10 mouse cellular contexts compared by ENCODE assay signal in genomic region chr4:122910577-122910976, GRCm38 (mm10). TPM values are rescaled to one million over a fixed set of nuclear protein-coding genes. Genes with fewer than 3 reads are reported as not detected.
A peak's percentile ranks its signal among the peaks of the same experiment; 100 is the strongest.
DNase-seq lines count a peak whose midpoint lies in the region; ATAC-seq and TF ChIP-seq lines count a peak whose summit lies in the region.
"Had no signal": no experiment of that assay in that cellular context is flagged by ENCODE, and none has a peak within 500 bp of the region (broad histone marks: within the 10 kb centered on the region; RNA-seq: fewer than 3 reads in every experiment).

No protein-coding gene starts in this region.

- TF ChIP-seq POLR2A in liver, adult 2 months (IDR thresholded peaks at IDR 0.05; ENCODE audit: extremely low read depth, insufficient read depth, low read length): no peak
- TF ChIP-seq POLR2A in bone marrow, adult 2 months (IDR thresholded peaks at IDR 0.05; ENCODE audit: borderline replicate concordance, control insufficient read depth, low read depth, low read length): no peak

- 47% methylated on average over 6 of the region's 6 CpGs for WGBS in liver, adult 2 months
- WGBS in liver, embryonic 11.5 days: 41% methylated on average over 6 of the region's 6 CpGs
- 61% methylated on average over 6 of the region's 6 CpGs for WGBS in bone marrow, adult 2 months

- intact Hi-C loops in heart, postnatal 25 days (cut with DNase I): loop anchor here (2.0 to 5.0 kb wide), 2 partner anchors 37 to 172 kb away; no protein-coding TSS in a partner anchor

- no peaks in the 10 kb centered on the region for H3K36me3 ChIP-seq in liver, adult 2 months (ENCODE audit: control insufficient read depth, insufficient read depth, low read length)
- H3K36me3 ChIP-seq in liver, embryonic 11.5 days (ENCODE audit: control insufficient read depth, insufficient read depth, low read length): no peaks in the 10 kb centered on the region
- H3K36me3 ChIP-seq: embryonic facial prominence, embryonic 12.5 days had no signal

- no peaks in the 10 kb centered on the region for H3K27me3 ChIP-seq in liver, adult 2 months (ENCODE audit: control insufficient read depth, insufficient read depth, low read length)
- H3K27me3 ChIP-seq in liver, embryonic 11.5 days (replicated peaks; ENCODE audit: control insufficient read depth, insufficient read depth, low read length): no peaks in the 10 kb centered on the region
- H3K27me3 ChIP-seq: embryonic facial prominence, embryonic 12.5 days had no signal

- DNase-seq in adrenal gland, postnatal 14 days: peak; percentile 21
- DNase-seq in adrenal gland, postnatal 4 days (ENCODE audit: low spot score in 2 of 2): no peak
- DNase-seq in liver, adult 2 months (ENCODE audit: extremely low read depth, low read depth, low spot score): peak; percentile 37
- DNase-seq in liver, embryonic 11.5 days (ENCODE audit: low spot score): no peak
- peak; percentile 11 for DNase-seq in retina, adult 2 months (ENCODE audit: low read depth, low spot score)
- DNase-seq in heart, postnatal 25 days (ENCODE audit: low spot score): no peak

- H3K4me1 ChIP-seq in liver, adult 2 months (ENCODE audit: control insufficient read depth, insufficient read depth, low read length): no peaks in the 10 kb centered on the region
- H3K4me1 ChIP-seq in liver, embryonic 11.5 days (replicated peaks; ENCODE audit: control insufficient read depth, insufficient read depth, low read length): no peaks in the 10 kb centered on the region
- no peaks in the 10 kb centered on the region for H3K4me1 ChIP-seq in bone marrow, adult 2 months (ENCODE audit: control insufficient read depth, insufficient read depth, low read length)
- H3K4me1 ChIP-seq: embryonic facial prominence, embryonic 12.5 days had no signal

- peaks cover 5% of the 10 kb centered on the region; the same call in 1 of the 2 replicates for H3K9me3 ChIP-seq in liver, embryonic 11.5 days (ENCODE audit: control insufficient read depth, low read length)

- no peak overlapping the region for H3K27ac ChIP-seq in liver, adult 2 months (replicated peaks; ENCODE audit: insufficient read depth, low read depth, low read length)
- no peak overlapping the region for H3K27ac ChIP-seq in liver, embryonic 11.5 days (ENCODE audit: low read depth, low read length)
- no peak overlapping the region for H3K27ac ChIP-seq in bone marrow, adult 2 months (ENCODE audit: control insufficient read depth, insufficient read depth, low read depth, low read length, poor library complexity)
- H3K27ac ChIP-seq: embryonic facial prominence, embryonic 12.5 days had no signal

- no peak overlapping the region for H3K4me3 ChIP-seq in liver, adult 2 months (ENCODE audit: insufficient read depth, low read depth, low read length)
- no peak overlapping the region for H3K4me3 ChIP-seq in liver, embryonic 11.5 days (ENCODE audit: low read depth, low read length)
- H3K4me3 ChIP-seq in bone marrow, adult 2 months (replicated peaks; ENCODE audit: control insufficient read depth, low read depth, low read length): no peak overlapping the region
- H3K4me3 ChIP-seq: embryonic facial prominence, embryonic 12.5 days had no signal

- no peaks in the 10 kb centered on the region for H3K79me2 ChIP-seq in liver, adult 2 months (ENCODE audit: control insufficient read depth, insufficient read depth, low read length)

- peak; percentile 59 for TF ChIP-seq CTCF in liver, adult 2 months (IDR thresholded peaks at IDR 0.05; ENCODE audit: low read depth, low read length)
- TF ChIP-seq CTCF in bone marrow, adult 2 months (IDR thresholded peaks at IDR 0.05; ENCODE audit: control insufficient read depth, insufficient read depth, low read length): peak; percentile 69; the same call in 1 of the 2 replicates

- H3K4me2 ChIP-seq in liver, embryonic 11.5 days: no peak overlapping the region
- H3K4me2 ChIP-seq: embryonic facial prominence, embryonic 12.5 days had no signal

- no peak overlapping the region for H3K9ac ChIP-seq in liver, adult 2 months (ENCODE audit: low read depth, low read length)
- H3K9ac ChIP-seq in liver, embryonic 11.5 days (ENCODE audit: low read depth, low read length): no peak overlapping the region
- H3K9ac ChIP-seq: embryonic facial prominence, embryonic 12.5 days had no signal

- no peak for ATAC-seq in liver, embryonic 11.5 days (replicated peaks; ENCODE audit: low FRiP score)
- ATAC-seq in megakaryocyte-erythroid progenitor cell, adult 5-6 weeks (replicated peaks; ENCODE audit: low FRiP score, low TSS enrichment, poor library complexity, severe bottlenecking): no peak

RNA-seq across cellular contexts. Expression of gene Cap1, which starts 24.7 kb away (rescaled TPM):
- total RNA-seq in adrenal gland, postnatal 14 days (2021): 125 and 139 TPM in 2 replicates
- 100 to 1,000 TPM; 138 to 147 TPM for total RNA-seq in adrenal gland, postnatal 4 days (2021)
- total RNA-seq in liver, adult 2 months (2014; rRNA removed): 52.6 and 55.7 TPM in 2 replicates
- polyA plus RNA-seq in liver, adult 2 months (2012; rRNA removed): 33.7 and 38.2 TPM in 2 replicates
- 52.2 and 56.5 TPM in 2 replicates for polyA plus RNA-seq in liver, embryonic 11.5 days (2014; fragmentation: Nextera tagmentation; extraction: Ambion mirVana)
- 213 and 346 TPM in 2 replicates for polyA plus RNA-seq in bone marrow, adult 2 months (2011; ENCODE audit: insufficient read depth, insufficient read length, low replicate concordance, missing spikeins)
- total RNA-seq in megakaryocyte-erythroid progenitor cell, adult 5-6 weeks (2014; fragmentation: Nextera tagmentation): 50.7 and 56.5 TPM in 2 replicates
- 80.5 and 95.8 TPM in 2 replicates for total RNA-seq in megakaryocyte-erythroid progenitor cell, adult 5-6 weeks (2017)
- 10 to 100 TPM; 52.6 to 54.5 TPM for total RNA-seq in heart, postnatal 25 days (2021)

RNA-seq across cellular contexts. Expression of gene Mfsd2a, which starts 50.4 kb away (rescaled TPM):
- total RNA-seq in adrenal gland, postnatal 14 days (2021): 2.7 and 5.7 TPM in 2 replicates
- under 1 TPM; 0.59 to 0.90 TPM for total RNA-seq in adrenal gland, postnatal 4 days (2021)
- 40.6 and 44.0 TPM in 2 replicates for total RNA-seq in liver, adult 2 months (2014; rRNA removed)
- 32.8 and 62.5 TPM in 2 replicates for polyA plus RNA-seq in liver, adult 2 months (2012; rRNA removed)
- 0.64 and 0.68 TPM in 2 replicates for polyA plus RNA-seq in liver, embryonic 11.5 days (2014; fragmentation: Nextera tagmentation; extraction: Ambion mirVana)
- polyA plus RNA-seq in bone marrow, adult 2 months (2011; ENCODE audit: insufficient read depth, insufficient read length, low replicate concordance, missing spikeins): not detected in 2 replicates
- total RNA-seq in megakaryocyte-erythroid progenitor cell, adult 5-6 weeks (2014; fragmentation: Nextera tagmentation): not detected in 2 replicates
- total RNA-seq in megakaryocyte-erythroid progenitor cell, adult 5-6 weeks (2017): not detected in 2 replicates
- total RNA-seq in heart, postnatal 25 days (2021): not detected
- total RNA-seq: hematopoietic stem cell, adult 5-6 weeks had no signal

Comparison
In these comparisons a context has a peak if more than half of its experiments do, and no peak if none do; other contexts are left out.
1. DNase-seq: peak in adrenal gland, postnatal 14 days (single experiment), liver, adult 2 months (single experiment) and retina, adult 2 months (single experiment); none in adrenal gland, postnatal 4 days (0 of 2), liver, embryonic 11.5 days (single experiment) and heart, postnatal 25 days (single experiment).